Mouse (Mus musculus) stomach, embryonic 15.5 days (tissue): Measurements from ENCODE around the gene Ccdc40. TPM values are rescaled to one million over a fixed set of nuclear protein-coding genes. Genes with fewer than 3 reads are reported as not detected.
A peak's percentile ranks its signal among the peaks of the same experiment; 100 is the strongest.

ENCODE experiments used
- ATAC-seq: fragments of 200-750 bp; cut with Nextera tagmentation; 2 replicates; pipeline ENCODE4 v1.8.0; 2017; ENCODE audit warnings: low read depth, moderate number of reproducible peaks, moderate TSS enrichment; ENCODE audit not compliant: insufficient read depth, low FRiP score
- H3K27ac ChIP-seq: fragments of 300-500 bp; sonication (generic); 2 replicates; pipeline ENCODE4 v1.5.1; 2015; ENCODE audit warnings: mild to moderate bottlenecking, inconsistent platforms
- H3K27me3 ChIP-seq: fragments of 300-500 bp; sonication (generic); replicated peaks from 2 replicates; pipeline ENCODE4 v1.6.1; 2015; ENCODE audit warnings: inconsistent platforms
- H3K36me3 ChIP-seq: fragments of 300-500 bp; sonication (generic); 2 replicates; pipeline ENCODE4 v1.6.1; 2015; ENCODE audit warnings: inconsistent platforms
- H3K4me1 ChIP-seq: fragments of 300-500 bp; sonication (generic); 2 replicates; pipeline ENCODE4 v1.6.1; 2015; ENCODE audit warnings: inconsistent platforms
- H3K4me2 ChIP-seq: fragments of 300-500 bp; sonication (generic); 2 replicates; pipeline ENCODE4 v1.6.1; 2015; ENCODE audit warnings: mild to moderate bottlenecking, inconsistent platforms
- H3K4me3 ChIP-seq: fragments of 300-500 bp; sonication (generic); replicated peaks from 2 replicates; pipeline ENCODE4 v1.5.1; 2015; ENCODE audit warnings: inconsistent platforms
- H3K9ac ChIP-seq: fragments of 300-500 bp; sonication (generic); 2 replicates; pipeline ENCODE4 v1.6.1; 2015; ENCODE audit warnings: inconsistent platforms
- H3K9me3 ChIP-seq: fragments of 300-500 bp; sonication (generic); 2 replicates; pipeline ENCODE4 v1.6.1; 2016; ENCODE audit warnings: inconsistent platforms
- WGBS: fragments of 180-500 bp; shearing (Covaris S2); methylation state at CpG from one replicate; pipeline ENCODE4 v1.1.7; 2015; 5-methylcytosine and 5-hydroxymethylcytosine counted together
- polyA plus RNA-seq: library from polyadenylated mRNA; unstranded; fragments of >200 nt; fragmentation: Nextera tagmentation; extraction: Ambion mirVana; gene quantifications from 2 replicates; pipeline ENCODE4 v1.2.1, GENCODE M21; 2015

Ccdc40 gene
- polyA plus RNA-seq: 2.1 and 2.6 TPM in 2 replicates

GRCm38 (mm10) chr11:119228091-119228781 is at the start of gene Ccdc40, which contains the start of gene Tbc1d16:
Ccdc40 (plus strand) TSS chr11:119228572.
Tbc1d16 (minus strand) TSS chr11:119228499.
- Histone ChIP-seq H3K4me2 (peak within 1 kb of the TSS; percentile 99), H3K36me3 (no peaks in the 10 kb centered on the region), H3K9me3 (no peaks in the 10 kb centered on the region), H3K9ac (peak within 1 kb of the TSS; percentile 83), H3K4me1 (peaks cover 34% of the 10 kb centered on the region), H3K4me3 (peak within 1 kb of the TSS; percentile 80), H3K27ac (peak within 1 kb of the TSS; percentile 67), H3K27me3 (no peaks in the 10 kb centered on the region)
- peak; percentile 87 for ATAC-seq
- under 1% methylated on average over 62 of the region's 66 CpGs for WGBS

GRCm38 (mm10) chr11:119180824-119181582 is 47.4 kb upstream of the Ccdc40 start:
- H3K27ac ChIP-seq: no peak overlapping the region
- H3K4me1 ChIP-seq: 0 out of 2 replicates have a peak, but pooled peaks cover 6% of the 10 kb centered on the region
- WGBS: 81% methylated on average over 14 of the region's 14 CpGs
- no peaks in the 10 kb centered on the region for H3K36me3 ChIP-seq
- H3K4me3 ChIP-seq: no peak overlapping the region
- H3K9ac ChIP-seq: no peak overlapping the region
- no peak for ATAC-seq
- no peaks in the 10 kb centered on the region for H3K27me3 ChIP-seq
- no peaks in the 10 kb centered on the region for H3K9me3 ChIP-seq
- no peak overlapping the region for H3K4me2 ChIP-seq

GRCm38 (mm10) chr11:119181861-119182395 is 46.4 kb upstream of the Ccdc40 start:
- 80% methylated on average over 12 of the region's 12 CpGs for WGBS
- H3K27ac ChIP-seq: no peak overlapping the region
- H3K9me3 ChIP-seq: no peaks in the 10 kb centered on the region
- no peak overlapping the region for H3K9ac ChIP-seq
- no peak overlapping the region for H3K4me3 ChIP-seq
- H3K4me1 ChIP-seq: 0 out of 2 replicates have a peak, but pooled peaks cover 7% of the 10 kb centered on the region
- no peaks in the 10 kb centered on the region for H3K36me3 ChIP-seq
- no peak overlapping the region for H3K4me2 ChIP-seq
- ATAC-seq: no peak
- no peaks in the 10 kb centered on the region for H3K27me3 ChIP-seq

- Histone ChIP-seq H3K27me3 (no peaks in the 10 kb centered on the region), H3K36me3 (no peaks in the 10 kb centered on the region), H3K9ac (no peak overlapping the region), H3K27ac (no peak overlapping the region; the same call in 1 of the 2 replicates), H3K4me1 (peaks cover 18% of the 10 kb centered on the region), H3K9me3 (no peaks in the 10 kb centered on the region), H3K4me2 (no peak overlapping the region), H3K4me3 (no peak overlapping the region)
- ATAC-seq: no peak
- 68% methylated on average over 15 of the region's 15 CpGs for WGBS
Observed at GRCm38 (mm10) chr11:119183684-119184310, 44.6 kb upstream of the Ccdc40 start.

GRCm38 (mm10) chr11:119186381-119186780 is 42.0 kb upstream of the Ccdc40 start:
- no peak overlapping the region for H3K27ac ChIP-seq
- WGBS: 75% methylated on average over 3 of the region's 3 CpGs

GRCm38 (mm10) chr11:119186989-119187799 is 41.2 kb upstream of the Ccdc40 start:
- H3K4me1 ChIP-seq: peaks cover 28% of the 10 kb centered on the region
- ATAC-seq: no peak
- no peaks in the 10 kb centered on the region for H3K27me3 ChIP-seq
- H3K27ac ChIP-seq: no peak overlapping the region
- WGBS: 46% methylated on average over 25 of the region's 25 CpGs
- no peak overlapping the region for H3K9ac ChIP-seq
- no peak overlapping the region for H3K4me3 ChIP-seq
- no peak overlapping the region for H3K4me2 ChIP-seq
- no peaks in the 10 kb centered on the region for H3K36me3 ChIP-seq
- no peaks in the 10 kb centered on the region for H3K9me3 ChIP-seq

More at GRCm38 (mm10) chr11:119186381-119186780, 42.0 kb upstream of the Ccdc40 start:
- no peaks in the 10 kb centered on the region for H3K27me3 ChIP-seq
- H3K4me3 ChIP-seq: no peak overlapping the region
- no peaks in the 10 kb centered on the region for H3K9me3 ChIP-seq
- H3K4me1 ChIP-seq: peaks cover 28% of the 10 kb centered on the region
- no peak for ATAC-seq
- no peak overlapping the region for H3K4me2 ChIP-seq
- no peak overlapping the region for H3K9ac ChIP-seq
- H3K36me3 ChIP-seq: no peaks in the 10 kb centered on the region

- Histone ChIP-seq H3K4me2 (no peak overlapping the region), H3K4me1 (peaks cover 28% of the 10 kb centered on the region), H3K27ac (no peak overlapping the region), H3K27me3 (no peaks in the 10 kb centered on the region), H3K9ac (no peak overlapping the region), H3K4me3 (no peak overlapping the region), H3K36me3 (no peaks in the 10 kb centered on the region), H3K9me3 (no peaks in the 10 kb centered on the region)
- WGBS: 64% methylated on average over 10 of the region's 10 CpGs
- no peak for ATAC-seq
Observed at GRCm38 (mm10) chr11:119187800-119188197, 40.6 kb upstream of the Ccdc40 start.

- Histone ChIP-seq H3K27ac (peak overlapping the region; percentile 40; the same call in 1 of the 2 replicates), H3K9ac (no peak overlapping the region), H3K9me3 (no peaks in the 10 kb centered on the region), H3K4me1 (peaks cover 28% of the 10 kb centered on the region), H3K4me3 (no peak overlapping the region), H3K27me3 (no peaks in the 10 kb centered on the region), H3K4me2 (no peak overlapping the region), H3K36me3 (no peaks in the 10 kb centered on the region)
- no peak for ATAC-seq
- WGBS: 60% methylated on average over 6 of the region's 6 CpGs
Observed at GRCm38 (mm10) chr11:119188389-119188788, 40.0 kb upstream of the Ccdc40 start.

GRCm38 (mm10) chr11:119189319-119189718 is 39.1 kb upstream of the Ccdc40 start:
- ATAC-seq: no peak
- Histone ChIP-seq H3K27ac (no peak overlapping the region), H3K36me3 (no peaks in the 10 kb centered on the region), H3K4me2 (no peak overlapping the region), H3K4me3 (no peak overlapping the region), H3K27me3 (no peaks in the 10 kb centered on the region), H3K4me1 (peaks cover 28% of the 10 kb centered on the region), H3K9ac (no peak overlapping the region), H3K9me3 (no peaks in the 10 kb centered on the region)
- WGBS: 88% methylated on average over 3 of the region's 3 CpGs

GRCm38 (mm10) chr11:119190498-119190897 is 37.9 kb upstream of the Ccdc40 start:
- WGBS: 22% methylated on average over 11 of the region's 11 CpGs
- Histone ChIP-seq H3K27me3 (no peaks in the 10 kb centered on the region), H3K4me1 (peaks cover 26% of the 10 kb centered on the region), H3K4me3 (no peak overlapping the region), H3K27ac (no peak overlapping the region), H3K4me2 (no peak overlapping the region), H3K36me3 (no peaks in the 10 kb centered on the region), H3K9ac (no peak overlapping the region), H3K9me3 (no peaks in the 10 kb centered on the region)
- peak; percentile 59 for ATAC-seq

- Histone ChIP-seq H3K4me3 (no peak overlapping the region), H3K36me3 (no peaks in the 10 kb centered on the region), H3K9me3 (no peaks in the 10 kb centered on the region), H3K27me3 (no peaks in the 10 kb centered on the region), H3K27ac (no peak overlapping the region), H3K4me1 (peaks cover 26% of the 10 kb centered on the region), H3K4me2 (no peak overlapping the region), H3K9ac (no peak overlapping the region)
- no peak for ATAC-seq
- WGBS: 75% methylated on average over 9 of the region's 9 CpGs
Observed at GRCm38 (mm10) chr11:119191606-119192081, 36.7 kb upstream of the Ccdc40 start.
